Mouse (Mus musculus) lung, embryonic 15.5 days (tissue): ENCODE measurements around the gene Pithd1. TPM values are rescaled to one million over a fixed set of nuclear protein-coding genes. Genes with fewer than 3 reads are reported as not detected.

Experiments used
- polyA plus RNA-seq: library from polyadenylated mRNA; unstranded; fragments of >200 nt; fragmentation: Nextera tagmentation; extraction: Ambion mirVana; gene quantifications from 2 replicates; pipeline ENCODE4 v1.2.1, GENCODE M21; 2015

The Pithd1 gene
- polyA plus RNA-seq, 1 experiment from 2014 or later = 59.7 TPM

Other genes starting within 250 kb of the Pithd1 start
- 0.44 and 0.50 TPM in 2 replicates for gene Myom3, start 227.5 kb downstream of the Pithd1 start, polyA plus RNA-seq
- 265 and 267 TPM in 2 replicates for gene Srsf10, start 131.5 kb downstream of the Pithd1 start, polyA plus RNA-seq
- gene Pnrc2, start 113.4 kb downstream of the Pithd1 start, polyA plus RNA-seq = 210 and 220 TPM in 2 replicates
- gene Cnr2, start 91.9 kb downstream of the Pithd1 start, polyA plus RNA-seq = 0.80 and 0.82 TPM in 2 replicates
- gene Fuca1, start 66.5 kb downstream of the Pithd1 start, polyA plus RNA-seq = 71.7 and 76.4 TPM in 2 replicates
- 76.1 TPM in 2 replicates for gene Hmgcl, start 40.8 kb downstream of the Pithd1 start, polyA plus RNA-seq
- gene Gale, start 23.5 kb downstream of the Pithd1 start, polyA plus RNA-seq = 38.2 and 40.5 TPM in 2 replicates
- 122 and 124 TPM in 2 replicates for gene Lypla2, start 14.6 kb downstream of the Pithd1 start, polyA plus RNA-seq
- 36.1 and 38.3 TPM in 2 replicates for gene Eloa, start 34.5 kb upstream of the Pithd1 start, polyA plus RNA-seq
- gene Rpl11, start 66.2 kb upstream of the Pithd1 start, polyA plus RNA-seq = 476 and 482 TPM in 2 replicates
- gene Id3, start 156.2 kb upstream of the Pithd1 start, polyA plus RNA-seq = 498 and 529 TPM in 2 replicates
- 13.7 and 16.1 TPM in 2 replicates for gene E2f2, start 185.1 kb upstream of the Pithd1 start, polyA plus RNA-seq
- gene Asap3, start 219.1 kb upstream of the Pithd1 start, polyA plus RNA-seq = 6.5 and 8.1 TPM in 2 replicates